Mouse (Mus musculus): ENCODE measurements around the gene Scnm1. TPM values are rescaled to one million over a fixed set of nuclear protein-coding genes. Genes with fewer than 3 reads are reported as not detected.
"Not testable (repeated sequence)": the region's sequence is repeated elsewhere in the genome, so short reads cannot be mapped to it uniquely, and the experiment has no call there.

The Scnm1 gene
- total RNA-seq, 1 experiment: 38.1 TPM

DNA sequence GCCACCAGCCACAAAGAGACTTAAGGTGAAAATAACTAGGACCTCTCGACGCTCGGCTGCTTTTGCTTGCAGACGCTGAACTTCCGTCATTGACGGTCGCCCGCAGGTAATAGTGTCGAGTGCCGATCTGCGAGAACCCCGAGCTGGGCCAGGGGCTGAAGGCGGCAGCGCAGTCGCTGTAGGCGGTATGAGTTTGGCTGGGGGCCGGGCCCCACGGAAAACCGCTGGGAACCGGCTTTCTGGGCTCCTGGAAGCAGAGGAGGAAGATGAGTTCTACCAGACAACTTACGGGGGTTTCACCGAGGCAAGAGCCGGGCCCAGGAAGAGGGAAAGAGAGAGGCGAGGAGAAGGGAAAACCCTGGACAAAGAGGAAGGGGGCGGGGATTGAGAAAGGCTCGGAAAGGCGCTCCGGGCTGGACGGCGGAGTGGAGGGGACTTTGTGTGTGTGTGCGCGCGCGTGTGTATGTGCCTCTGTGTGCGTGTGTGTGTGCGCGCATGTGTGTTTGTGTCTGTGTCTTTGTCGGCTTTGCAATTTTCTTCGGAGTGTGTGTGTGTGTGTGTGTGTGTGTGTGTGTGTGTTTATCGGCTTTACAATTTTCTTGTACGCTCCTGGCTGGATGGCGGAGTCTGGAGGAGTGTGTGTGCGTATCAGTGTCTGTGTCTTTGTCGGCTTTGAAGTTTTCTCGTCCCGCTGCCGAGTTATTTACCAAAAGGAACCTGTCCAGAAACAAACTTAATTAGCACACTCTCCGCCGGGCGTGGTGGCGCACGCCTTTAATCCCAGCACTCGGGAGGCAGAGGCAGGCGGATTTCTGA lies 22.7 kb downstream of the Scnm1 start, which contains the start of gene Vps72:
TSS of gene Vps72 (plus strand) at position 112 of the 816 bp plus-strand sequence.
- TF ChIP-seq ZC3H11A (IDR thresholded peaks at IDR 0.05; ENCODE audit: borderline replicate concordance, low read depth, low read length) (no peak), MAFK (IDR thresholded peaks at IDR 0.05; ENCODE audit: insufficient read depth, low read depth, low read length) (no peak), CHD2 (IDR thresholded peaks at IDR 0.05; ENCODE audit: low read depth, low read length) (no peak), HCFC1 (IDR thresholded peaks at IDR 0.05; ENCODE audit: borderline replicate concordance, insufficient read depth, low read length) (peak; percentile 84; the same call in 1 of the 2 replicates), ZNF384 (IDR thresholded peaks at IDR 0.05; ENCODE audit: low read depth, low read length) (0 out of 2 replicates have a peak, but pooled peaks have one; percentile 6)
- Histone ChIP-seq H3K36me3 (ENCODE audit: control insufficient read depth, insufficient read depth, low read length, poor library complexity, severe bottlenecking) (no peaks in the 10 kb centered on the region), H3K9ac (ENCODE audit: insufficient read depth, low read depth, low read length, poor library complexity, severe bottlenecking) (peak within 1 kb of the TSS; percentile 94), H3K27ac (ENCODE audit: insufficient read depth, low read depth, low read length, poor library complexity, severe bottlenecking) (peak within 1 kb of the TSS; percentile 81), H3K9me3 (ENCODE audit: control insufficient read depth, insufficient read depth, low read depth, low read length) (no peaks in the 10 kb centered on the region), H3K4me3 (ENCODE audit: insufficient read depth in 1 of 2, low read depth in 1 of 2, low read length in 2 of 2, poor library complexity in 1 of 2, severe bottlenecking in 1 of 2) (peak within 1 kb of the TSS; percentile 95 to 96), H3K4me1 (ENCODE audit: control insufficient read depth in 2 of 2, insufficient read depth in 2 of 2, low read length in 2 of 2, poor library complexity in 1 of 2) (peaks cover 0 to 3% of the 10 kb centered on the region in 2 experiments; a peak in 1 of 4 replicates)
- in situ Hi-C loops (cut with MboI; ENCODE audit: low sequenced_read_pairs in 2 of 2, unreplicated experiment in 2 of 2): no loop called here
- peak; percentile 79 for DNase-seq (ENCODE audit: low read depth, low spot score)

GRCm38 (mm10) chr3:95107898-95108297 lies 25.9 kb downstream of the Scnm1 start:
- Histone ChIP-seq H3K4me3 (ENCODE audit: insufficient read depth in 1 of 2, low read depth in 1 of 2, low read length in 2 of 2, poor library complexity in 1 of 2, severe bottlenecking in 1 of 2) (no peak overlapping the region), H3K9ac (ENCODE audit: insufficient read depth, low read depth, low read length, poor library complexity, severe bottlenecking) (no peak overlapping the region), H3K27ac (ENCODE audit: insufficient read depth, low read depth, low read length, poor library complexity, severe bottlenecking) (no peak overlapping the region), H3K36me3 (ENCODE audit: control insufficient read depth, insufficient read depth, low read length, poor library complexity, severe bottlenecking) (peaks cover 2% of the 10 kb centered on the region; the same call in 1 of the 2 replicates), H3K9me3 (ENCODE audit: control insufficient read depth, insufficient read depth, low read depth, low read length) (no peaks in the 10 kb centered on the region), H3K4me1 (ENCODE audit: control insufficient read depth in 2 of 2, insufficient read depth in 2 of 2, low read length in 2 of 2, poor library complexity in 1 of 2) (peaks cover 0 to 1% of the 10 kb centered on the region in 2 experiments; a peak in 1 of 4 replicates)
- no peak for DNase-seq (ENCODE audit: low read depth, low spot score)
- in situ Hi-C loops (cut with MboI; ENCODE audit: low sequenced_read_pairs in 2 of 2, unreplicated experiment in 2 of 2): no loop called here
- TF ChIP-seq MAFK (IDR thresholded peaks at IDR 0.05; ENCODE audit: insufficient read depth, low read depth, low read length) (no peak), CHD2 (IDR thresholded peaks at IDR 0.05; ENCODE audit: low read depth, low read length) (no peak), ZNF384 (IDR thresholded peaks at IDR 0.05; ENCODE audit: low read depth, low read length) (no peak), ZC3H11A (IDR thresholded peaks at IDR 0.05; ENCODE audit: borderline replicate concordance, low read depth, low read length) (no peak), HCFC1 (IDR thresholded peaks at IDR 0.05; ENCODE audit: borderline replicate concordance, insufficient read depth, low read length) (no peak)

GRCm38 (mm10) chr3:95107308-95107707 lies 26.5 kb downstream of the Scnm1 start:
- H3K9ac ChIP-seq (ENCODE audit: insufficient read depth, low read depth, low read length, poor library complexity, severe bottlenecking); in situ Hi-C loops (cut with MboI; ENCODE audit: low sequenced_read_pairs in 2 of 2, unreplicated experiment in 2 of 2); H3K36me3 ChIP-seq (ENCODE audit: control insufficient read depth, insufficient read depth, low read length, poor library complexity, severe bottlenecking); H3K9me3 ChIP-seq (ENCODE audit: control insufficient read depth, insufficient read depth, low read depth, low read length); DNase-seq (ENCODE audit: low read depth, low spot score); H3K27ac ChIP-seq (ENCODE audit: insufficient read depth, low read depth, low read length, poor library complexity, severe bottlenecking); H3K4me1 ChIP-seq (ENCODE audit: control insufficient read depth in 2 of 2, insufficient read depth in 2 of 2, low read length in 2 of 2, poor library complexity in 1 of 2): not testable (repeated sequence)
- H3K4me3 ChIP-seq (ENCODE audit: insufficient read depth in 1 of 2, low read depth in 1 of 2, low read length in 2 of 2, poor library complexity in 1 of 2, severe bottlenecking in 1 of 2): peak overlapping the region in 1 of 2 experiments; percentile 50; a peak in 2 of 4 replicates

- Histone ChIP-seq H3K4me3 (ENCODE audit: insufficient read depth in 1 of 2, low read depth in 1 of 2, low read length in 2 of 2, poor library complexity in 1 of 2, severe bottlenecking in 1 of 2) (peak within 1 kb of the TSS; percentile 85 to 89), H3K9me3 (ENCODE audit: control insufficient read depth, insufficient read depth, low read depth, low read length) (no peaks in the 10 kb centered on the region), H3K36me3 (ENCODE audit: control insufficient read depth, insufficient read depth, low read length, poor library complexity, severe bottlenecking) (peaks cover 5% of the 10 kb centered on the region; the same call in 1 of the 2 replicates), H3K4me1 (ENCODE audit: control insufficient read depth in 2 of 2, insufficient read depth in 2 of 2, low read length in 2 of 2, poor library complexity in 1 of 2) (peaks cover 0 to 1% of the 10 kb centered on the region in 2 experiments; a peak in 1 of 4 replicates), H3K27ac (ENCODE audit: insufficient read depth, low read depth, low read length, poor library complexity, severe bottlenecking) (peak within 1 kb of the TSS; percentile 59), H3K9ac (ENCODE audit: insufficient read depth, low read depth, low read length, poor library complexity, severe bottlenecking) (peak within 1 kb of the TSS; percentile 89)
- DNase-seq (ENCODE audit: low read depth, low spot score): peak; percentile 96
- in situ Hi-C loops (cut with MboI; ENCODE audit: low sequenced_read_pairs in 2 of 2, unreplicated experiment in 2 of 2): no loop called here
- no peak for TF ChIP-seq ZNF384 (IDR thresholded peaks at IDR 0.05; ENCODE audit: low read depth, low read length)
- TF ChIP-seq CHD2 (IDR thresholded peaks at IDR 0.05; ENCODE audit: low read depth, low read length): no peak
- TF ChIP-seq MAFK (IDR thresholded peaks at IDR 0.05; ENCODE audit: insufficient read depth, low read depth, low read length): no peak
- TF ChIP-seq ZC3H11A (IDR thresholded peaks at IDR 0.05; ENCODE audit: borderline replicate concordance, low read depth, low read length): no peak
- peak; percentile 65; the same call in 1 of the 2 replicates for TF ChIP-seq HCFC1 (IDR thresholded peaks at IDR 0.05; ENCODE audit: borderline replicate concordance, insufficient read depth, low read length)
Measured at GRCm38 (mm10) chr3:95106338-95107117, 27.3 kb downstream of the Scnm1 start, which contains the start of gene Pip5k1a. TSS of gene Pip5k1a (minus strand) at chr3:95106930.

Measured in ES-E14 (cell line).